Mouse (Mus musculus): ENCODE measurements around the gene Wipf2. TPM values are rescaled to one million over a fixed set of nuclear protein-coding genes. Genes with fewer than 3 reads are reported as not detected.

The Wipf2 gene
- total and polyA plus RNA-seq, 3 experiments, result 2.9 to 7.1 TPM; not detected in 1

DNA sequence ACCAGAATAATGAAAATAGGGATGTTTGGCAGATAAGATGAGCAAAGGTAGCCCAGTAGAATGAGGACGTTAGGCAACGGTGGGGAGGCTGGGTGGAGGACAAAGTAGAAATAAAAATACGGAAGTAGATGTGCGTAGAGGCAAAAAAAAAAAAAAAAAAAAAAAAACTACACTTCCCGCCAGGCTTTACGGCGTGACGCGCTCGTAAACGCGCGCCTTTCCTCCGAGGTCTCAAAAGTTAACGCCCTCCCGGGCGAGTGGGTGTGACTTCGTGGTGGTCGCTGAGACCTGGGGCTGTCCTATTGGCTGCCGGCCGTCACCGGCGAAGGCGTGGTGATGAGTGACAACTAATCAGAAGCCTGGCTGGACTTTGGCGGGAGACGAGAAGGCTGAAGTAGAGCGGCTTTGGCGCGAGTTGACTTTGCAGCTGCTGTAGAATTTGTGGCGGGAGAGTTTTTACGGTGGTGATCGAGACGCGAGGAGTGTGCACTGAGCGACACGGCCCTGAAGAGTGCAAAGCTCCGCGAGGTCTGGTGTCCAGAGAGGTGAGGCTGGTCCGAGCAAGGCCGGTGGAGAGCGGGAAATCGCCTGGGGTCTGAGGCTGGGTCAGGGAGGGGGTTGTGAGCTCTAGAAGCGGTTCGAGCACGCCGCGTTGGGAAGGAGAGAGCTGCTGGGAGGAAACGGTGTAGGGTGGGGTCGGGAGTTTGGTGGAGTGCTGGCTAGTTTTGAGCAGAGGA lies 44.2 kb downstream of the Wipf2 start, which contains the start of gene Cdc6:
TSS of gene Cdc6 (plus strand) at position 365 of the 737 bp plus-strand sequence.
- Histone ChIP-seq H3K27me3 (ENCODE audit: control insufficient read depth in 1 of 2, insufficient read depth in 2 of 2, low read length in 2 of 2) (no peaks in the 10 kb centered on the region), H3K9me3 (replicated peaks; ENCODE audit: insufficient read depth, low read length) (no peaks in the 10 kb centered on the region), H3K27ac (ENCODE audit: control insufficient read depth, low read depth, low read length) (peak within 1 kb of the TSS; percentile 91), H3K36me3 (ENCODE audit: control insufficient read depth in 1 of 2, insufficient read depth in 2 of 2, low read length in 2 of 2) (peaks cover 13 to 72% of the 10 kb centered on the region in 2 experiments), H3K9ac (ENCODE audit: control insufficient read depth, low read depth, low read length, poor library complexity, severe bottlenecking) (peak within 1 kb of the TSS; percentile 87), H3K4me1 (ENCODE audit: control insufficient read depth in 1 of 2, insufficient read depth in 2 of 2, low read length in 2 of 2) (peaks cover 41 to 75% of the 10 kb centered on the region in 2 experiments), H3K4me3 (ENCODE audit: control insufficient read depth in 1 of 2, insufficient read depth in 1 of 2, low read depth in 2 of 2, low read length in 2 of 2) (peak within 1 kb of the TSS; percentile 62 to 83), H3K79me2 (ENCODE audit: control insufficient read depth, insufficient read depth, low read length, poor library complexity) (peaks cover 35% of the 10 kb centered on the region)
- peak; percentile 100 for DNase-seq (ENCODE audit: low read depth, low spot score)
- TF ChIP-seq TCF12 (IDR thresholded peaks at IDR 0.05; ENCODE audit: low read depth, low read length) (peak; percentile 69; the same call in 1 of the 2 replicates), RCOR1 (IDR thresholded peaks at IDR 0.05; ENCODE audit: low read depth, low read length) (no peak), MYC (IDR thresholded peaks at IDR 0.05; ENCODE audit: low read depth, low read length) (peak; percentile 66), MAX (IDR thresholded peaks at IDR 0.05; ENCODE audit: low read length) (peak; percentile 89), MAFK (IDR thresholded peaks at IDR 0.05; ENCODE audit: borderline replicate concordance, low read depth, low read length) (no peak), CTCF (IDR thresholded peaks at IDR 0.05 in 2 of 3, conservative IDR thresholded peaks at IDR 0.05 in 1 of 3; ENCODE audit: control insufficient read depth in 1 of 3, insufficient read depth in 1 of 3, low read depth in 2 of 3, low read length in 3 of 3, poor library complexity in 1 of 3, severe bottlenecking in 1 of 3) (no peak), SMC3 (IDR thresholded peaks at IDR 0.05; ENCODE audit: low read depth, low read length) (no peak), EP300 (IDR thresholded peaks at IDR 0.05; ENCODE audit: low read depth in 1 of 2, low read length in 2 of 2) (peak in 1 of 2 experiments; percentile 75; a peak in 2 of 4 replicates), JUND (IDR thresholded peaks at IDR 0.05; ENCODE audit: low read depth, low read length) (no peak), HCFC1 (IDR thresholded peaks at IDR 0.05; ENCODE audit: low read depth, low read length) (peak; percentile 100), ELF1 (IDR thresholded peaks at IDR 0.05; ENCODE audit: low read depth, low read length) (peak; percentile 99), NRF1 (IDR thresholded peaks at IDR 0.05; ENCODE audit: insufficient read depth, low read depth, low read length, poor library complexity, severe bottlenecking) (no peak), GATA1 (IDR thresholded peaks at IDR 0.05; ENCODE audit: low read depth, low read length) (peak; percentile 73; the same call in 1 of the 2 replicates), BHLHE40 (IDR thresholded peaks at IDR 0.05; ENCODE audit: borderline replicate concordance, low read depth, low read length) (no peak), ZNF384 (IDR thresholded peaks at IDR 0.05; ENCODE audit: low read depth, low read length) (peak; percentile 100), ETS1 (IDR thresholded peaks at IDR 0.05; ENCODE audit: low read depth, low read length) (peak; percentile 71; the same call in 1 of the 2 replicates), MAZ (IDR thresholded peaks at IDR 0.05; ENCODE audit: low read depth, low read length) (no peak), POLR2A (IDR thresholded peaks at IDR 0.05; ENCODE audit: control insufficient read depth in 1 of 2, insufficient read depth in 1 of 2, low read depth in 1 of 2, low read length in 2 of 2, poor library complexity in 1 of 2) (peak; percentile 39 to 98; a peak in 2 of 4 replicates), USF1 (IDR thresholded peaks at IDR 0.05; ENCODE audit: low read depth, low read length) (peak; percentile 62), MEF2A (IDR thresholded peaks at IDR 0.05; ENCODE audit: extremely low read depth, insufficient replicate concordance, low read depth, low read length, poor library complexity, severe bottlenecking) (no peak), ZC3H11A (IDR thresholded peaks at IDR 0.05; ENCODE audit: low read depth, low read length) (no peak), GABPA (IDR thresholded peaks at IDR 0.05; ENCODE audit: low read depth, low read length) (no peak), POLR2AphosphoS5 (IDR thresholded peaks at IDR 0.05; ENCODE audit: borderline replicate concordance, low read depth, low read length) (no peak), TBP (IDR thresholded peaks at IDR 0.05; ENCODE audit: low read depth, low read length) (peak; percentile 97), ZMIZ1 (IDR thresholded peaks at IDR 0.05; ENCODE audit: low read depth, low read length) (peak; percentile 79), CHD2 (IDR thresholded peaks at IDR 0.05; ENCODE audit: low read length) (no peak), USF2 (IDR thresholded peaks at IDR 0.05; ENCODE audit: borderline replicate concordance in 1 of 2, insufficient read depth in 1 of 2, low read depth in 1 of 2, low read length in 2 of 2) (no peak), SIN3A (IDR thresholded peaks at IDR 0.05; ENCODE audit: low read length) (peak; percentile 97), ZKSCAN1 (IDR thresholded peaks at IDR 0.05; ENCODE audit: low read depth, low read length) (no peak; the same call in 1 of the 2 replicates), MXI1 (IDR thresholded peaks at IDR 0.05; ENCODE audit: low read depth, low read length) (peak; percentile 91), CHD1 (IDR thresholded peaks at IDR 0.05; ENCODE audit: low read depth, low read length) (no peak), KAT2A (conservative IDR thresholded peaks at IDR 0.05; ENCODE audit: low read depth, low read length) (peak; percentile 90), NELFE (IDR thresholded peaks at IDR 0.05; ENCODE audit: low read depth, low read length) (peak; percentile 91), MYB (IDR thresholded peaks at IDR 0.05; ENCODE audit: low read depth, low read length) (no peak), POLR2AphosphoS2 (IDR thresholded peaks at IDR 0.05; ENCODE audit: low read length) (peak; percentile 84), UBTF (IDR thresholded peaks at IDR 0.05; ENCODE audit: borderline replicate concordance, insufficient read depth, low read depth, low read length) (no peak)

All from MEL (cell line).